Mouse (Mus musculus): ENCODE data around the gene Slc28a1.

The Slc28a1 gene

GRCm38 (mm10) chr7:81114555-81114954 lies at the start of gene Slc28a1:
Slc28a1 (plus strand) TSS chr7:81114799.
- no peak for DNase-seq

GRCm38 (mm10) chr7:81066714-81067113 lies 47.9 kb upstream of the Slc28a1 start:
- DNase-seq: no peak

GRCm38 (mm10) chr7:81072463-81072862 lies 42.1 kb upstream of the Slc28a1 start:
- DNase-seq: no peak

- DNase-seq: peak; percentile 18
Measured at GRCm38 (mm10) chr7:81073273-81073672, 41.3 kb upstream of the Slc28a1 start.

GRCm38 (mm10) chr7:81074546-81074945 lies 40.1 kb upstream of the Slc28a1 start:
- peak; percentile 63 for DNase-seq

- DNase-seq: peak; percentile 79
Measured at GRCm38 (mm10) chr7:81075299-81075698, 39.3 kb upstream of the Slc28a1 start.

- no peak for DNase-seq
Measured at GRCm38 (mm10) chr7:81075732-81076131, 38.9 kb upstream of the Slc28a1 start.

GRCm38 (mm10) chr7:81077009-81077408 lies 37.6 kb upstream of the Slc28a1 start:
- no peak for DNase-seq

GRCm38 (mm10) chr7:81078740-81079139 lies 35.9 kb upstream of the Slc28a1 start:
- no peak for DNase-seq

GRCm38 (mm10) chr7:81093420-81093965 lies 21.1 kb upstream of the Slc28a1 start:
- no peak for DNase-seq

GRCm38 (mm10) chr7:81094104-81094757 lies 20.4 kb upstream of the Slc28a1 start:
- no peak for DNase-seq

GRCm38 (mm10) chr7:81100341-81100740 lies 14.3 kb upstream of the Slc28a1 start:
- DNase-seq: no peak

- DNase-seq: no peak
Measured at GRCm38 (mm10) chr7:81102854-81103253, 11.7 kb upstream of the Slc28a1 start.

GRCm38 (mm10) chr7:81105525-81105924 lies 9.1 kb upstream of the Slc28a1 start:
- no peak for DNase-seq

GRCm38 (mm10) chr7:81108226-81108625 lies 6.4 kb upstream of the Slc28a1 start:
- no peak for DNase-seq

- no peak for DNase-seq
Measured at GRCm38 (mm10) chr7:81109717-81110651, 4.6 kb upstream of the Slc28a1 start.

GRCm38 (mm10) chr7:81110791-81111190 lies 3.8 kb upstream of the Slc28a1 start:
- DNase-seq: no peak

GRCm38 (mm10) chr7:81111729-81112128 lies 2.9 kb upstream of the Slc28a1 start:
- no peak for DNase-seq

- no peak for DNase-seq
Measured at GRCm38 (mm10) chr7:81112686-81113360, 1.8 kb upstream of the Slc28a1 start.

GRCm38 (mm10) chr7:81121099-81121498 lies 6.5 kb downstream of the Slc28a1 start:
- no peak for DNase-seq

- no peak for DNase-seq
Measured at GRCm38 (mm10) chr7:81122808-81123207, 8.2 kb downstream of the Slc28a1 start.

GRCm38 (mm10) chr7:81123553-81123952 lies 9.0 kb downstream of the Slc28a1 start:
- DNase-seq: no peak

- DNase-seq: no peak
Measured at GRCm38 (mm10) chr7:81124773-81125172, 10.2 kb downstream of the Slc28a1 start.

Measured in thymus, postnatal 25 days (tissue).